Mouse (Mus musculus) MEL (cell line): ENCODE results near the gene Ccdc183. TPM values are rescaled to one million over a fixed set of nuclear protein-coding genes. Genes with fewer than 3 reads are reported as not detected.

Experiments
- DNase-seq: peaks from one replicate; pipeline ENCODE4 v3.0.0; 2011; ENCODE audit warnings: low read depth, low spot score
- H3K27ac ChIP-seq: 2 replicates; pipeline ENCODE4 v1.5.1; 2012; ENCODE audit warnings: low read depth, mild to moderate bottlenecking, control low read depth, low read length, moderate library complexity; ENCODE audit not compliant: control insufficient read depth
- H3K27me3 ChIP-seq, 2 experiments: fragments of 150-350 bp in 1 of 2; sonication (generic) in 1 of 2; 2 replicates each; pipeline ENCODE4 v1.6.1; 2012; ENCODE audit warnings: low read length in 2 of 2, mild to moderate bottlenecking in 2 of 2, improper control_type of control experiment in 1 of 2, moderate library complexity in 1 of 2; ENCODE audit not compliant: insufficient read depth in 2 of 2, control insufficient read depth in 1 of 2
- H3K36me3 ChIP-seq, 2 experiments: 2 replicates each; pipeline ENCODE4 v1.6.1; 2012 to 2014; ENCODE audit warnings: low read length in 2 of 2, improper control_type of control experiment in 1 of 2, inconsistent platforms in 1 of 2, mild to moderate bottlenecking in 1 of 2; ENCODE audit not compliant: insufficient read depth in 2 of 2, control insufficient read depth in 1 of 2
- H3K4me1 ChIP-seq, 2 experiments: fragments of 150-350 bp in 1 of 2; sonication (generic) in 1 of 2; 2 replicates each; pipeline ENCODE4 v1.6.1; 2012; ENCODE audit warnings: low read length in 2 of 2, improper control_type of control experiment in 1 of 2, mild to moderate bottlenecking in 1 of 2; ENCODE audit not compliant: insufficient read depth in 2 of 2, control insufficient read depth in 1 of 2
- H3K4me3 ChIP-seq, 2 experiments: fragments of 150-350 bp in 1 of 2; sonication (generic) in 1 of 2; 2 replicates each; pipeline ENCODE4 v1.5.1; 2012; ENCODE audit warnings: low read depth in 2 of 2, low read length in 2 of 2, mild to moderate bottlenecking in 2 of 2, moderate library complexity in 2 of 2, control low read depth in 1 of 2, improper control_type of control experiment in 1 of 2; ENCODE audit not compliant: control insufficient read depth in 1 of 2, insufficient read depth in 1 of 2
- H3K79me2 ChIP-seq: 2 replicates; pipeline ENCODE4 v1.6.1; 2012; ENCODE audit warnings: mild to moderate bottlenecking, low read length, moderate library complexity; ENCODE audit not compliant: control insufficient read depth, poor library complexity, insufficient read depth
- H3K9ac ChIP-seq: 2 replicates; pipeline ENCODE4 v1.6.1; 2012; ENCODE audit warnings: low read depth, mild to moderate bottlenecking, control low read depth, low read length, moderate library complexity; ENCODE audit not compliant: control insufficient read depth, poor library complexity, severe bottlenecking
- H3K9me3 ChIP-seq: fragments of 150-350 bp; sonication (generic); replicated peaks from 2 replicates; pipeline ENCODE4 v1.6.1; 2012; ENCODE audit warnings: mild to moderate bottlenecking, low read length, improper control_type of control experiment, moderate library complexity; ENCODE audit not compliant: insufficient read depth
- CTCF ChIP-seq, 3 experiments: IDR thresholded peaks in 2 of 3; conservative IDR thresholded peaks in 1 of 3; 2 replicates each; pipeline ENCODE4 v1.5.1; 2011 to 2012; ENCODE audit warnings: low read length in 3 of 3, low read depth in 2 of 3, mild to moderate bottlenecking in 2 of 3, improper control_type of control experiment in 1 of 3, inconsistent platforms in 1 of 3, mixed read lengths in 1 of 3, moderate library complexity in 1 of 3; ENCODE audit not compliant: control insufficient read depth in 1 of 3, insufficient read depth in 1 of 3, poor library complexity in 1 of 3, severe bottlenecking in 1 of 3
- E2F4 ChIP-seq: IDR thresholded peaks from 2 replicates; pipeline ENCODE4 v1.6.1; 2011; ENCODE audit warnings: low read depth, low read length, improper control_type of control experiment, borderline replicate concordance
- GABPA ChIP-seq: IDR thresholded peaks from 2 replicates; pipeline ENCODE4 v1.6.1; 2012; ENCODE audit warnings: low read depth, mild to moderate bottlenecking, inconsistent platforms, low read length, improper control_type of control experiment, moderate library complexity
- GATA1 ChIP-seq: IDR thresholded peaks from 2 replicates; pipeline ENCODE4 v1.6.1; 2011; ENCODE audit warnings: low read depth, low read length, improper control_type of control experiment
- HCFC1 ChIP-seq: IDR thresholded peaks from 2 replicates; pipeline ENCODE4 v1.6.1; 2012; ENCODE audit warnings: low read depth, mild to moderate bottlenecking, inconsistent platforms, low read length, improper control_type of control experiment, moderate library complexity
- JUND ChIP-seq: IDR thresholded peaks from 2 replicates; pipeline ENCODE4 v1.6.1; 2011; ENCODE audit warnings: low read depth, mild to moderate bottlenecking, improper control_type of control experiment, low read length
- MAFK ChIP-seq: IDR thresholded peaks from 2 replicates; pipeline ENCODE4 v1.6.1; 2011; ENCODE audit warnings: low read depth, mild to moderate bottlenecking, low read length, improper control_type of control experiment, borderline replicate concordance
- MEF2A ChIP-seq: IDR thresholded peaks from 2 replicates; pipeline ENCODE4 v1.6.1; 2014; ENCODE audit warnings: low read depth, mild to moderate bottlenecking, inconsistent platforms, low read length, improper control_type of control experiment; ENCODE audit not compliant: poor library complexity, insufficient replicate concordance, severe bottlenecking; ENCODE audit errors: extremely low read depth
- MXI1 ChIP-seq: IDR thresholded peaks from 2 replicates; pipeline ENCODE4 v1.6.1; 2011; ENCODE audit warnings: mild to moderate bottlenecking, low read depth, low read length, improper control_type of control experiment
- MYB ChIP-seq: IDR thresholded peaks from 2 replicates; pipeline ENCODE4 v1.6.1; 2011; ENCODE audit warnings: mild to moderate bottlenecking, low read depth, low read length, improper control_type of control experiment
- MYC ChIP-seq: IDR thresholded peaks from 2 replicates; pipeline ENCODE4 v1.6.1; 2011; ENCODE audit warnings: low read depth, mild to moderate bottlenecking, low read length, improper control_type of control experiment, moderate library complexity
- NRF1 ChIP-seq: IDR thresholded peaks from 2 replicates; pipeline ENCODE4 v1.6.1; 2014; ENCODE audit warnings: low read depth, mild to moderate bottlenecking, inconsistent platforms, low read length, improper control_type of control experiment, moderate library complexity; ENCODE audit not compliant: poor library complexity, insufficient read depth, severe bottlenecking
- POLR2AphosphoS5 ChIP-seq: IDR thresholded peaks from 2 replicates; pipeline ENCODE4 v1.6.1; 2012; ENCODE audit warnings: low read depth, borderline replicate concordance, mild to moderate bottlenecking, inconsistent platforms, low read length, moderate library complexity, mixed read lengths
- RCOR1 ChIP-seq: IDR thresholded peaks from 2 replicates; pipeline ENCODE4 v1.6.1; 2012; ENCODE audit warnings: low read depth, mild to moderate bottlenecking, inconsistent platforms, low read length, improper control_type of control experiment
- SIN3A ChIP-seq: IDR thresholded peaks from 2 replicates; pipeline ENCODE4 v1.6.1; 2012; ENCODE audit warnings: low read length, improper control_type of control experiment, inconsistent platforms
- SMC3 ChIP-seq: IDR thresholded peaks from 2 replicates; pipeline ENCODE4 v1.6.1; 2011; ENCODE audit warnings: low read depth, low read length, improper control_type of control experiment
- TCF12 ChIP-seq: IDR thresholded peaks from 2 replicates; pipeline ENCODE4 v1.6.1; 2014; ENCODE audit warnings: low read depth, mild to moderate bottlenecking, inconsistent platforms, low read length, improper control_type of control experiment, moderate library complexity
- USF1 ChIP-seq: IDR thresholded peaks from 2 replicates; pipeline ENCODE4 v1.6.1; 2014; ENCODE audit warnings: low read depth, mild to moderate bottlenecking, inconsistent platforms, low read length, improper control_type of control experiment, moderate library complexity
- USF2 ChIP-seq, 2 experiments: IDR thresholded peaks; 2 replicates each; pipeline ENCODE4 v1.6.1; 2011 to 2012; ENCODE audit warnings: improper control_type of control experiment in 2 of 2, low read length in 2 of 2, borderline replicate concordance in 1 of 2, inconsistent platforms in 1 of 2, low read depth in 1 of 2, mild to moderate bottlenecking in 1 of 2; ENCODE audit not compliant: insufficient read depth in 1 of 2
- ZC3H11A ChIP-seq: IDR thresholded peaks from 2 replicates; pipeline ENCODE4 v1.6.1; 2012; ENCODE audit warnings: low read depth, mild to moderate bottlenecking, inconsistent platforms, low read length, improper control_type of control experiment
- ZKSCAN1 ChIP-seq: IDR thresholded peaks from 2 replicates; pipeline ENCODE4 v1.6.1; 2012; ENCODE audit warnings: low read depth, mild to moderate bottlenecking, inconsistent platforms, low read length, improper control_type of control experiment, moderate library complexity
- polyA plus RNA-seq, 2 experiments: library from polyadenylated mRNA; stranded (reverse) in 1 of 2; unstranded in 1 of 2; fragments of >175 nt in 1 of 2; fragments of >200 nt in 1 of 2; gene quantifications; 2 replicates each; pipeline versions ENCODE4 v1.2.1 to v1.2.4; 2012; ENCODE audit warnings: low replicate concordance in 2 of 2, low read depth in 1 of 2; ENCODE audit not compliant: insufficient read length in 2 of 2, insufficient read depth in 1 of 2, missing spikeins in 1 of 2
- total RNA-seq: library from RNA; depleted of rRNA; stranded (reverse); fragments of 300-350 nt; gene quantifications from 2 replicates; pipeline ENCODE4 v1.2.3, GENCODE M21; 2012

The Ccdc183 gene
- total and polyA plus RNA-seq, 3 experiments: 0.04 to 0.26 TPM; not detected in 1

DNA sequence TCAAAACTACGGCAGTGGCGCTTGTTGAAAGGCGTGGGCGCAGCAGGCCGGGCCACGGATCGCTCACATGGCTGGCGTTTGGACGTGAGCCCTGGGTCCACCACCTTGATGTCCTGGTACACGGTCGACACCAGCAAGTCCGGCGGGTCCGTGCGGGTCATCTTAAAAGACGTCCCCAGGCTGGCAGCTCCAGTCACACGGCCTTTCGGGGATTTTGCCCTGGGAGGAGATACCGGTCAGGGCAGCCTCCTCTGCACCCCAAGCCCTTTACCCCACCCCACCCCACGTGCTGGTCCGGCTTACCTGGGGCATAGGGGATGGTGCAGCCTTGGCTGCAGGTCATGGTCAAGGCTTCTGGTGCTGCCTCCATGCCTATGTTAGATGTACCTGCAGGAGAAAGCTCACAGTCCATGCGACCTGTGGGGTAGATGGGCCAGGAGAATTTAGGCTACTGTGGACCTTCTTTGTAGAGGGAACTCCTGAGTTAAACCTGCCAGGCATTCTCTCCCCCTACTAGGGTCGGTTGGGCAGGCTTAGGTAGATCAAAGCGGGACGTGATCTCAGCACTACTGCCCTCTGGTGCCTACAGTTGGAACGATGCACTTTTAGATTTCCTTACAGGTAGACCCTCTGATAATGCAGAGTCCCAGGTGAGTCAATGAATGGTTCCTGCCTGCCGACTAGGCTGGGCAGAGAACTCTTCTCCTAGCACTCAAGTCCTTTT lies 37.6 kb downstream of the Ccdc183 start:
- Histone ChIP-seq H3K27ac (no peak overlapping the region), H3K27me3 (no peaks in the 10 kb centered on the region), H3K79me2 (no peaks in the 10 kb centered on the region; the same call in 1 of the 2 replicates), H3K36me3 (peaks cover 3 to 7% of the 10 kb centered on the region in 2 experiments), H3K9me3 (no peaks in the 10 kb centered on the region), H3K4me1 (peaks cover 0 to 20% of the 10 kb centered on the region in 2 experiments; a peak in 2 of 4 replicates), H3K4me3 (no peak overlapping the region), H3K9ac (no peak overlapping the region)
- TF ChIP-seq CTCF (IDR thresholded peaks at IDR 0.05 in 2 of 3, conservative IDR thresholded peaks at IDR 0.05 in 1 of 3; ENCODE audit: control insufficient read depth in 1 of 3, insufficient read depth in 1 of 3, low read depth in 2 of 3, low read length in 3 of 3, poor library complexity in 1 of 3, severe bottlenecking in 1 of 3): peak; percentile 39 to 45 (median 40)
- TF ChIP-seq SMC3: peak; percentile 16; the same call in 1 of the 2 replicates
- no peak for TF ChIP-seq RCOR1
- no peak for TF ChIP-seq HCFC1
- DNase-seq: peak; percentile 26

DNA sequence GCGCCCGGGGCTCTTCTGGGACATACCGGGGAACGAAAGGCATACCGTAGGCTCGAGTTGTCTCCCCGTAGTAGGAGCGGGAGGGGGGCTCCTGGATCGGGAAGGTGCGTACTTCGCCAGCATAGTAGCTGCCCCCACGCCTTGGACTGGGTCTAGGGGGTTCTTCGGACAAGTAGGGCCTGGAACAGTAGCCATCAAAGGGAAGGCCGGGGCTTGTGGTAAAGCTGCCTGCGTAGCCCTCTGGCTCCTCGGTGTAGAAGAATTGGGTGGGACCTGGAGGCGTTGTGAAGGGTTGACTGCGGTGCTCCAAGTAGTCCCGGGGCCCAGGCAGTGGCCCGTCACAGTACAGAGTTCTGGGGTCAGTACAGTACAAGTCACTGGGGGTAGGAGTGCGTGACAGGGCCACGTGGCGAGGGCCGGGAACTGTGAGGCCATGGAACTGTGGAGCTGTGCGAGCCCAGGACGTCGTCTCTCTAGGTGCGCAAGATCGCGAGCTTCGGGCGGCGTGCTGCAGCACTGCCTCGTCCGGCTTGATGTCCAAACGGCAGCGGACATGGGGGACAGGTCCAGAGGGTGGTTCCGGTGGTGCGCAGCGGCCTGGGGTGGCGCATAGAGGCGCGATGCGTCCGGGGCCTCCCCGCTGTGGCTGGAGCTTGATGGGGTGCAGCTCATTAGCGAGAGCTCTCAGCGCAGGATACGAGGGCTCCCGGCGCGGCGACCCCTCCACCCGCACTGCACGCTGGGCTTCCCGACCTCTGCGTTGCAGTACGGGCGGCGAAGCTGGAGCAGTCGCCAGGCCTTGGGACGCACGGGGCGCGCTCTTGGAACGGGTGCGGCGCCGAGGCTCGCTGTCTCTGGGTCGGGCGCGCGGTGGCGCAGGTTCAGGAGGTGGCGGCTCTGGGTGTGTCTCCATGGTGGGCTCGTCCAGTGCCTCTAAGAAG lies 38.4 kb downstream of the Ccdc183 start:
- peaks cover 0 to 20% of the 10 kb centered on the region in 2 experiments; a peak in 2 of 4 replicates for H3K4me1 ChIP-seq
- H3K4me3 ChIP-seq: no peak overlapping the region
- TF ChIP-seq TCF12: no peak
- no peak for TF ChIP-seq GABPA
- TF ChIP-seq E2F4: no peak
- TF ChIP-seq USF1: no peak
- no peak for TF ChIP-seq SIN3A
- TF ChIP-seq CTCF (IDR thresholded peaks at IDR 0.05 in 2 of 3, conservative IDR thresholded peaks at IDR 0.05 in 1 of 3; ENCODE audit: control insufficient read depth in 1 of 3, insufficient read depth in 1 of 3, low read depth in 2 of 3, low read length in 3 of 3, poor library complexity in 1 of 3, severe bottlenecking in 1 of 3): no peak
- TF ChIP-seq MYB: no peak
- no peak for TF ChIP-seq MAFK
- no peak for TF ChIP-seq MYC
- no peak for TF ChIP-seq NRF1
- TF ChIP-seq MEF2A: no peak
- no peak for TF ChIP-seq MXI1
- TF ChIP-seq JUND: no peak
- TF ChIP-seq POLR2AphosphoS5: no peak
- no peak for TF ChIP-seq ZC3H11A
- no peak for TF ChIP-seq ZKSCAN1
- no peak for TF ChIP-seq USF2 (IDR thresholded peaks at IDR 0.05; ENCODE audit: borderline replicate concordance in 1 of 2, insufficient read depth in 1 of 2, low read depth in 1 of 2, low read length in 2 of 2)
- no peak for TF ChIP-seq GATA1
- H3K9ac ChIP-seq: no peak overlapping the region
- H3K79me2 ChIP-seq: peaks cover 3% of the 10 kb centered on the region
- H3K36me3 ChIP-seq: peaks cover 1 to 7% of the 10 kb centered on the region in 2 experiments; a peak in 3 of 4 replicates
- no peak overlapping the region for H3K27ac ChIP-seq
- no peaks in the 10 kb centered on the region for H3K9me3 ChIP-seq
- no peaks in the 10 kb centered on the region for H3K27me3 ChIP-seq
- DNase-seq: no peak
